24 mouse cellular contexts compared by ENCODE assay signal in genomic region chr15:5302403-5302802, GRCm38 (mm10). TPM values are rescaled to one million over a fixed set of nuclear protein-coding genes. Genes with fewer than 3 reads are reported as not detected.
A peak's percentile ranks its signal among the peaks of the same experiment; 100 is the strongest.
DNase-seq lines count a peak whose midpoint lies in the region; ATAC-seq and TF ChIP-seq lines count a peak whose summit lies in the region.
"Had no signal": no experiment of that assay in that cellular context is flagged by ENCODE, and none has a peak within 500 bp of the region (broad histone marks: within the 10 kb centered on the region; RNA-seq: fewer than 3 reads in every experiment).

No protein-coding gene starts in this region.

- peak; percentile 94 for ATAC-seq in granulocyte monocyte progenitor cell, adult 5-6 weeks (replicated peaks; ENCODE audit: poor library complexity, severe bottlenecking)
- no peak for ATAC-seq in forebrain, embryonic 15.5 days (replicated peaks)
- ATAC-seq: forebrain, embryonic 14.5 days; hindbrain, embryonic 16.5 days; Patski had no signal

- peaks cover 0 to 4% of the 10 kb centered on the region in 2 experiments; a peak in 3 of 4 replicates for H3K27me3 ChIP-seq in MEL (ENCODE audit: control insufficient read depth in 1 of 2, insufficient read depth in 2 of 2, low read length in 2 of 2)
- H3K27me3 ChIP-seq in forebrain, embryonic 15.5 days, result no peaks in the 10 kb centered on the region
- H3K27me3 ChIP-seq: heart, embryonic 13.5 days; limb, embryonic 13.5 days; megakaryocyte, embryonic 14.5 days; neural tube, embryonic 12.5 days; Patski; stomach, embryonic 15.5 days had no signal

- no peaks in the 10 kb centered on the region for H3K79me2 ChIP-seq in MEL (ENCODE audit: control insufficient read depth, insufficient read depth, low read length, poor library complexity)

- no peak overlapping the region for H3K27ac ChIP-seq in MEL (ENCODE audit: control insufficient read depth, low read depth, low read length)
- no peak overlapping the region for H3K27ac ChIP-seq in forebrain, embryonic 15.5 days (replicated peaks)
- H3K27ac ChIP-seq: gastrocnemius, adult 2 months; heart, embryonic 13.5 days; limb, embryonic 13.5 days; neural tube, embryonic 12.5 days; stomach, embryonic 15.5 days had no signal

- H3K9me3 ChIP-seq in MEL (replicated peaks; ENCODE audit: insufficient read depth, low read length), result no peaks in the 10 kb centered on the region
- H3K9me3 ChIP-seq in forebrain, embryonic 15.5 days, result no peaks in the 10 kb centered on the region
- H3K9me3 ChIP-seq: heart, embryonic 13.5 days; limb, embryonic 13.5 days; neural tube, embryonic 12.5 days; stomach, embryonic 15.5 days had no signal

- no peak for TF ChIP-seq CTCF in MEL (IDR thresholded peaks at IDR 0.05 in 2 of 3, conservative IDR thresholded peaks at IDR 0.05 in 1 of 3; ENCODE audit: control insufficient read depth in 1 of 3, insufficient read depth in 1 of 3, low read depth in 2 of 3, low read length in 3 of 3, poor library complexity in 1 of 3, severe bottlenecking in 1 of 3)

- no peak for TF ChIP-seq RAD21 in MEL (IDR thresholded peaks at IDR 0.05; ENCODE audit: low read depth, low read length)

- no peaks in the 10 kb centered on the region for H3K4me1 ChIP-seq in MEL (ENCODE audit: control insufficient read depth in 1 of 2, insufficient read depth in 2 of 2, low read length in 2 of 2)
- H3K4me1 ChIP-seq in forebrain, embryonic 15.5 days, result no peaks in the 10 kb centered on the region
- H3K4me1 ChIP-seq: heart, embryonic 13.5 days; limb, embryonic 13.5 days; megakaryocyte, embryonic 14.5 days; neural tube, embryonic 12.5 days; stomach, embryonic 15.5 days had no signal

- 78% methylated on average over 2 of the region's 2 CpGs for WGBS in forebrain, embryonic 15.5 days

- no peak overlapping the region for H3K4me3 ChIP-seq in MEL (ENCODE audit: control insufficient read depth in 1 of 2, insufficient read depth in 1 of 2, low read depth in 2 of 2, low read length in 2 of 2)
- no peak overlapping the region for H3K4me3 ChIP-seq in forebrain, embryonic 15.5 days
- H3K4me3 ChIP-seq: erythroblast, embryonic 14.5 days; gastrocnemius, adult 2 months; heart, embryonic 13.5 days; limb, embryonic 13.5 days; megakaryocyte, embryonic 14.5 days; neural tube, embryonic 12.5 days; stomach, embryonic 15.5 days had no signal

- no peak for TF ChIP-seq EP300 in MEL (IDR thresholded peaks at IDR 0.05; ENCODE audit: low read depth in 1 of 2, low read length in 2 of 2)

- TF ChIP-seq POLR2A in MEL (IDR thresholded peaks at IDR 0.05; ENCODE audit: control insufficient read depth in 1 of 2, insufficient read depth in 1 of 2, low read depth in 1 of 2, low read length in 2 of 2, poor library complexity in 1 of 2), result no peak

- peak; percentile 5 to 14 for DNase-seq in lung, adult 18-20 months
- DNase-seq in lung, postnatal 10 days, result no peak
- DNase-seq in MEL (ENCODE audit: low read depth, low spot score), result peak; percentile 4
- peak; percentile 14 for DNase-seq in skeletal muscle tissue, adult 2 months (ENCODE audit: low read depth, low spot score)
- DNase-seq in frontal cortex, postnatal 25 days (ENCODE audit: low spot score in 2 of 2), result no peak
- no peak for DNase-seq in retina, postnatal 1 day
- DNase-seq: cerebellum, adult 11 months; gastrocnemius, adult 2 months; heart, adult 11 months; heart, postnatal 36 days; kidney, adult 11 months; kidney, postnatal 25 days; thymus, adult 2 months had no signal

- H3K4me2 ChIP-seq in forebrain, embryonic 15.5 days (replicated peaks), result no peak overlapping the region
- H3K4me2 ChIP-seq: heart, embryonic 13.5 days; limb, embryonic 13.5 days; neural tube, embryonic 12.5 days; stomach, embryonic 15.5 days had no signal

- no peaks in the 10 kb centered on the region for H3K36me3 ChIP-seq in MEL (ENCODE audit: control insufficient read depth in 1 of 2, insufficient read depth in 2 of 2, low read length in 2 of 2)
- H3K36me3 ChIP-seq in forebrain, embryonic 15.5 days, result no peaks in the 10 kb centered on the region
- H3K36me3 ChIP-seq: heart, embryonic 13.5 days; limb, embryonic 13.5 days; neural tube, embryonic 12.5 days; stomach, embryonic 15.5 days had no signal

- no peak overlapping the region for H3K9ac ChIP-seq in MEL (ENCODE audit: control insufficient read depth, low read depth, low read length, poor library complexity, severe bottlenecking)
- H3K9ac ChIP-seq in forebrain, embryonic 15.5 days (replicated peaks), result no peak overlapping the region
- H3K9ac ChIP-seq: heart, embryonic 13.5 days; limb, embryonic 13.5 days; neural tube, embryonic 12.5 days; stomach, embryonic 15.5 days had no signal

TF ChIP-seq in MEL, 35 proteins besides CTCF, POLR2A, EP300 and RAD21:
- TF ChIP-seq MXI1 (IDR thresholded peaks at IDR 0.05; ENCODE audit: low read depth, low read length), result no peak

RNA-seq across cellular contexts. Expression of gene Ptger4, which starts 58.4 kb away (rescaled TPM):
- total RNA-seq in MEL (2012; rRNA removed), result 3.5 and 3.7 TPM in 2 replicates
- 1 to 10 TPM in 1 of 2 experiments, not detected in 1; 5.7 TPM for polyA plus RNA-seq in MEL (2012; ENCODE audit: insufficient read depth in 1 of 2, insufficient read length in 2 of 2, low read depth in 1 of 2, low replicate concordance in 2 of 2, missing spikeins in 1 of 2)
- 3.7 and 6.3 TPM in 2 replicates for total RNA-seq in granulocyte monocyte progenitor cell, adult 5-6 weeks (2014; fragmentation: Nextera tagmentation)
- 3.7 and 5.8 TPM in 2 replicates for total RNA-seq in granulocyte monocyte progenitor cell, adult 5-6 weeks (2017)
- 0.42 and 0.50 TPM in 2 replicates for polyA plus RNA-seq in forebrain, embryonic 15.5 days (2015; fragmentation: Nextera tagmentation; extraction: Ambion mirVana)

Comparison
In these comparisons a context has a peak if more than half of its experiments do, and no peak if none do; other contexts are left out.
1. DNase-seq: peak in lung, adult 18-20 months (2 of 2), MEL (single experiment) and skeletal muscle tissue, adult 2 months (single experiment); none in lung, postnatal 10 days (single experiment), frontal cortex, postnatal 25 days (0 of 2) and retina, postnatal 1 day (single experiment).